Mouse (Mus musculus): Measurements from ENCODE around the gene Frs2. TPM values are rescaled to one million over a fixed set of nuclear protein-coding genes. Genes with fewer than 3 reads are reported as not detected.
"Not testable (repeated sequence)": the region's sequence is repeated elsewhere in the genome, so short reads cannot be mapped to it uniquely, and the experiment has no call there.

Gene Frs2
- total RNA-seq, 2 experiments from 2014 or later: 7.6 to 8.9 TPM

- DNase-seq: no peak
- intact Hi-C loops (cut with DNase I): loop anchor here (5.0 kb wide), 1 partner anchor 87 kb away; the partner anchor contains the start of gene Cct2
Measured at GRCm38 (mm10) chr10:117149241-117149640, 907 bp upstream of the Frs2 start.

- intact Hi-C loops (cut with DNase I): loop anchor here (5.0 kb wide), 1 partner anchor 85 kb away; the partner anchor contains the start of gene Cct2
- DNase-seq: peak in 1 of 2 experiments; percentile 29
Measured at GRCm38 (mm10) chr10:117147463-117148360, 622 bp downstream of the Frs2 start.

GRCm38 (mm10) chr10:117146421-117146820 is 1.9 kb downstream of the Frs2 start:
- no peak for DNase-seq

GRCm38 (mm10) chr10:117145546-117146265 is 2.6 kb downstream of the Frs2 start:
- intact Hi-C loops (cut with DNase I): loop anchor here (5.0 kb wide), 1 partner anchor 83 kb away; the partner anchor contains the start of gene Cct2
- no peak for DNase-seq

More at GRCm38 (mm10) chr10:117146421-117146820, 1.9 kb downstream of the Frs2 start:
- intact Hi-C loops (cut with DNase I): loop anchor here (5.0 kb wide), 1 partner anchor 84 kb away; the partner anchor contains the start of gene Cct2

- intact Hi-C loops (cut with DNase I): loop anchor here (5.0 kb wide), 2 partner anchors 82 to 577 kb away; partner anchors contain the start of gene Cct2
- no peak for DNase-seq
Measured at GRCm38 (mm10) chr10:117144628-117145027, 3.7 kb downstream of the Frs2 start.

- intact Hi-C loops (cut with DNase I): loop anchor here (5.0 kb wide), 1 partner anchor 577 kb away; no protein-coding TSS in a partner anchor
Measured at GRCm38 (mm10) chr10:117144071-117144470, 4.3 kb downstream of the Frs2 start.

GRCm38 (mm10) chr10:117143311-117143710 is 5.0 kb downstream of the Frs2 start:
- no peak for DNase-seq
- intact Hi-C loops (cut with DNase I): loop anchor here (5.0 kb wide), 1 partner anchor 576 kb away; no protein-coding TSS in a partner anchor

More at GRCm38 (mm10) chr10:117144071-117144470, 4.3 kb downstream of the Frs2 start:
- DNase-seq: no peak

- no peak for DNase-seq
- intact Hi-C loops (cut with DNase I): loop anchor here (5.0 kb wide), 1 partner anchor 575 kb away; no protein-coding TSS in a partner anchor
Measured at GRCm38 (mm10) chr10:117141939-117142552, 6.3 kb downstream of the Frs2 start.

GRCm38 (mm10) chr10:117131506-117131905 is 16.8 kb downstream of the Frs2 start:
- intact Hi-C loops (cut with DNase I): not testable (repeated sequence)

GRCm38 (mm10) chr10:117130037-117130436 is 18.3 kb downstream of the Frs2 start:
- intact Hi-C loops (cut with DNase I): no loop called here
- DNase-seq: peak in 1 of 2 experiments; percentile 34

More at GRCm38 (mm10) chr10:117131506-117131905, 16.8 kb downstream of the Frs2 start:
- not testable (repeated sequence) for DNase-seq

- DNase-seq: no peak
- intact Hi-C loops (cut with DNase I): no loop called here
Measured at GRCm38 (mm10) chr10:117128693-117129092, 19.6 kb downstream of the Frs2 start.

GRCm38 (mm10) chr10:117127480-117127879 is 20.9 kb downstream of the Frs2 start:
- DNase-seq: no peak
- intact Hi-C loops (cut with DNase I): no loop called here

GRCm38 (mm10) chr10:117126719-117127118 is 21.6 kb downstream of the Frs2 start:
- intact Hi-C loops (cut with DNase I): no loop called here
- no peak for DNase-seq

GRCm38 (mm10) chr10:117126233-117126632 is 22.1 kb downstream of the Frs2 start:
- intact Hi-C loops (cut with DNase I): no loop called here
- no peak for DNase-seq

- intact Hi-C loops (cut with DNase I): no loop called here
- no peak for DNase-seq
Measured at GRCm38 (mm10) chr10:117121448-117121847, 26.9 kb downstream of the Frs2 start.

- no peak for DNase-seq
- intact Hi-C loops (cut with DNase I): no loop called here
Measured at GRCm38 (mm10) chr10:117120051-117120666, 28.2 kb downstream of the Frs2 start.

GRCm38 (mm10) chr10:117119531-117119930 is 28.8 kb downstream of the Frs2 start:
- DNase-seq: no peak
- intact Hi-C loops (cut with DNase I): no loop called here

- DNase-seq: no peak
- intact Hi-C loops (cut with DNase I): no loop called here
Measured at GRCm38 (mm10) chr10:117118421-117118831, 29.9 kb downstream of the Frs2 start.

- DNase-seq: no peak
- intact Hi-C loops (cut with DNase I): no loop called here
Measured at GRCm38 (mm10) chr10:117115652-117116051, 32.7 kb downstream of the Frs2 start.

GRCm38 (mm10) chr10:117112545-117112944 is 35.8 kb downstream of the Frs2 start:
- no peak for DNase-seq
- intact Hi-C loops (cut with DNase I): no loop called here
